Mouse (Mus musculus) cerebellum, adult 9-11 months (tissue): Measurements from ENCODE around the gene AC153137.1.
"Not testable (repeated sequence)": the region's sequence is repeated elsewhere in the genome, so short reads cannot be mapped to it uniquely, and the experiment has no call there.

ENCODE experiments used
- DNase-seq: peaks from one replicate; pipeline ENCODE4 v3.0.0; 2022

AC153137.1 gene

GRCm38 (mm10) chr1:30977868-30978267 lies at the start of gene AC153137.1:
TSS of gene AC153137.1 (minus strand) at chr1:30977968.
- DNase-seq, result not testable (repeated sequence)

- no peak for DNase-seq
These were observed 45.4 kb upstream of the AC153137.1 start for GRCm38 (mm10) chr1:31023173-31023572.

GRCm38 (mm10) chr1:31019283-31019682 lies 41.5 kb upstream of the AC153137.1 start:
- no peak for DNase-seq

- DNase-seq, result no peak
These were observed 39.6 kb upstream of the AC153137.1 start for GRCm38 (mm10) chr1:31017377-31017776.

- DNase-seq, result no peak
These were observed 38.3 kb upstream of the AC153137.1 start for GRCm38 (mm10) chr1:31016068-31016467.

- DNase-seq, result no peak
These were observed 37.5 kb upstream of the AC153137.1 start for GRCm38 (mm10) chr1:31015261-31015660.

- DNase-seq, result not testable (repeated sequence)
These were observed 529 bp downstream of the AC153137.1 start for GRCm38 (mm10) chr1:30977239-30977638.

GRCm38 (mm10) chr1:30951795-30952194 lies 26.0 kb downstream of the AC153137.1 start:
- DNase-seq, result no peak

GRCm38 (mm10) chr1:30950456-30950835 lies 27.3 kb downstream of the AC153137.1 start:
- DNase-seq, result peak; percentile 21

GRCm38 (mm10) chr1:30949710-30950455 lies 27.9 kb downstream of the AC153137.1 start:
- DNase-seq, result peak; percentile 97

GRCm38 (mm10) chr1:30948950-30949639 lies 28.7 kb downstream of the AC153137.1 start:
- peak; percentile 72 for DNase-seq

- peak; percentile 39 for DNase-seq
These were observed 29.3 kb downstream of the AC153137.1 start for GRCm38 (mm10) chr1:30948361-30948949.

GRCm38 (mm10) chr1:30945136-30945535 lies 32.6 kb downstream of the AC153137.1 start:
- DNase-seq, result peak; percentile 11

- DNase-seq, result no peak
These were observed 37.2 kb downstream of the AC153137.1 start for GRCm38 (mm10) chr1:30940571-30940970.

- DNase-seq, result no peak
These were observed 39.4 kb downstream of the AC153137.1 start for GRCm38 (mm10) chr1:30938392-30938791.

GRCm38 (mm10) chr1:30937396-30937965 lies 40.3 kb downstream of the AC153137.1 start:
- DNase-seq, result no peak

GRCm38 (mm10) chr1:30936488-30936887 lies 41.3 kb downstream of the AC153137.1 start:
- no peak for DNase-seq

GRCm38 (mm10) chr1:30930823-30931222 lies 46.9 kb downstream of the AC153137.1 start:
- no peak for DNase-seq

- no peak for DNase-seq
These were observed 47.6 kb downstream of the AC153137.1 start for GRCm38 (mm10) chr1:30930194-30930593.
